Mouse (Mus musculus) ES-Bruce4 (cell line): ENCODE measurements around the gene Apon. TPM values are rescaled to one million over a fixed set of nuclear protein-coding genes. Genes with fewer than 3 reads are reported as not detected.

Source experiments
- H3K27ac ChIP-seq: 2 replicates; pipeline ENCODE4 v1.5.1; 2012; ENCODE audit warnings: low read length, inconsistent platforms; ENCODE audit not compliant: insufficient read depth
- H3K27me3 ChIP-seq: 2 replicates; pipeline ENCODE4 v1.6.1; 2012; ENCODE audit warnings: mild to moderate bottlenecking, low read length, inconsistent platforms; ENCODE audit not compliant: control insufficient read depth, poor library complexity, insufficient read depth, severe bottlenecking
- H3K36me3 ChIP-seq: 2 replicates; pipeline ENCODE4 v1.6.1; 2012; ENCODE audit warnings: inconsistent platforms, mild to moderate bottlenecking, low read length, moderate library complexity; ENCODE audit not compliant: control insufficient read depth, poor library complexity, insufficient read depth, severe bottlenecking
- H3K4me1 ChIP-seq: one replicate; pipeline ENCODE4 v1.8.1; 2011; ENCODE audit warnings: low read length; ENCODE audit not compliant: control insufficient read depth, insufficient read depth
- H3K4me3 ChIP-seq: 2 replicates; pipeline ENCODE4 v1.5.1; 2011; ENCODE audit warnings: low read depth, mild to moderate bottlenecking, low read length
- H3K9ac ChIP-seq: 2 replicates; pipeline ENCODE4 v1.6.1; 2012; ENCODE audit warnings: low read depth, mild to moderate bottlenecking, inconsistent platforms; ENCODE audit not compliant: poor library complexity, severe bottlenecking
- H3K9me3 ChIP-seq: replicated peaks from 2 replicates; pipeline ENCODE4 v1.6.1; 2012; ENCODE audit warnings: mild to moderate bottlenecking, low read length, inconsistent platforms; ENCODE audit not compliant: control insufficient read depth, poor library complexity, insufficient read depth, severe bottlenecking
- CTCF ChIP-seq: IDR thresholded peaks from one replicate; pipeline ENCODE4 v1.8.1; 2011; ENCODE audit warnings: low read depth, low read length
- EP300 ChIP-seq: IDR thresholded peaks from 2 replicates; pipeline ENCODE4 v1.6.1; 2011; ENCODE audit warnings: low read depth, low read length; ENCODE audit not compliant: insufficient read depth
- POLR2A ChIP-seq: IDR thresholded peaks from one replicate; pipeline ENCODE4 v1.8.1; 2011; ENCODE audit warnings: low read length; ENCODE audit not compliant: insufficient read depth
- polyA plus RNA-seq: library from polyadenylated mRNA; stranded (reverse); fragments of >200 nt; gene quantifications from 2 replicates; pipeline ENCODE4 v1.2.4, GENCODE M21; 2011; ENCODE audit warnings: low read depth; ENCODE audit not compliant: missing spikeins, insufficient read depth, insufficient read length

The Apon gene
- polyA plus RNA-seq, 1 experiment = 0.43 TPM

- Histone ChIP-seq H3K4me3 (peak overlapping the region; percentile 92), H3K36me3 (0 out of 2 replicates have a peak, but pooled peaks cover 3% of the 10 kb centered on the region), H3K27me3 (no peaks in the 10 kb centered on the region), H3K9ac (peak overlapping the region; percentile 90), H3K27ac (peak overlapping the region; percentile 87), H3K9me3 (no peaks in the 10 kb centered on the region), H3K4me1 (no peaks in the 10 kb centered on the region)
- TF ChIP-seq CTCF = no peak
Observed at GRCm38 (mm10) chr10:128302785-128303125, 48.9 kb downstream of the Apon start.

- no peaks in the 10 kb centered on the region for H3K9me3 ChIP-seq
- peak within 1 kb of the TSS; percentile 90 for H3K9ac ChIP-seq
- no peaks in the 10 kb centered on the region for H3K27me3 ChIP-seq
- H3K27ac ChIP-seq = peak within 1 kb of the TSS; percentile 87
- H3K4me1 ChIP-seq = no peaks in the 10 kb centered on the region
- TF ChIP-seq CTCF (no peak), POLR2A (peak; percentile 33), EP300 (no peak)
- peak within 1 kb of the TSS; percentile 92 for H3K4me3 ChIP-seq
- H3K36me3 ChIP-seq = peaks cover 4% of the 10 kb centered on the region; the same call in 1 of the 2 replicates
Observed at GRCm38 (mm10) chr10:128303126-128304021, 49.5 kb downstream of the Apon start, which contains the start of gene Pan2. Gene Pan2 (plus strand): TSS chr10:128303335.

Other genes with a start within 250 kb of the Apon start
- gene Hsd17b6, start 246.5 kb upstream of the Apon start, polyA plus RNA-seq = not detected in 2 replicates
- 69.7 and 78.2 TPM in 2 replicates for gene Prim1, start 238.9 kb upstream of the Apon start, polyA plus RNA-seq
- gene Naca, start 218.5 kb upstream of the Apon start, polyA plus RNA-seq = 1,269 and 1,335 TPM in 2 replicates
- gene Ptges3, start 195.1 kb upstream of the Apon start, polyA plus RNA-seq = 759 and 788 TPM in 2 replicates
- gene Atp5b, start 170.8 kb upstream of the Apon start, polyA plus RNA-seq = 1,323 and 1,329 TPM in 2 replicates
- gene Baz2a, start 162.5 kb upstream of the Apon start, polyA plus RNA-seq = 166 and 170 TPM in 2 replicates
- gene Rbms2, start 73.8 kb upstream of the Apon start, polyA plus RNA-seq = 133 and 137 TPM in 2 replicates
- gene Gls2, start 59.6 kb upstream of the Apon start, polyA plus RNA-seq = 24.3 and 30.9 TPM in 2 replicates
- 21.8 and 21.9 TPM in 2 replicates for gene Spryd4, start 42.3 kb upstream of the Apon start, polyA plus RNA-seq
- gene Mip, start 28.3 kb upstream of the Apon start, polyA plus RNA-seq = 0.37 and 0.62 TPM in 2 replicates
- 57.7 and 64.1 TPM in 2 replicates for gene Timeless, start 22.0 kb upstream of the Apon start, polyA plus RNA-seq
- gene Apof, start 14.6 kb downstream of the Apon start, polyA plus RNA-seq = not detected in 2 replicates
- 29.7 and 35.9 TPM in 2 replicates for gene Stat2, start 16.5 kb downstream of the Apon start, polyA plus RNA-seq
- gene Il23a, start 44.7 kb downstream of the Apon start, polyA plus RNA-seq = 4.7 and 5.7 TPM in 2 replicates
- gene Pan2, start 49.2 kb downstream of the Apon start, polyA plus RNA-seq = 40.5 and 40.8 TPM in 2 replicates
- gene Cnpy2, start 68.4 kb downstream of the Apon start, polyA plus RNA-seq = 62.9 and 68.4 TPM in 2 replicates
- 197 and 202 TPM in 2 replicates for gene Cs, start 83.6 kb downstream of the Apon start, polyA plus RNA-seq
- gene Coq10a, start 114.9 kb downstream of the Apon start, polyA plus RNA-seq = 18.7 and 20.2 TPM in 2 replicates
- 28.8 and 29.0 TPM in 2 replicates for gene Ankrd52, start 123.0 kb downstream of the Apon start, polyA plus RNA-seq
- gene Slc39a5, start 147.1 kb downstream of the Apon start, polyA plus RNA-seq = 0.31 TPM in 1 of 2 replicates, not detected in the other
- gene Nabp2, start 157.4 kb downstream of the Apon start, polyA plus RNA-seq = 79.3 and 82.9 TPM in 2 replicates
- gene Rnf41, start 157.6 kb downstream of the Apon start, polyA plus RNA-seq = 33.3 and 37.4 TPM in 2 replicates
- gene Smarcc2, start 205.2 kb downstream of the Apon start, polyA plus RNA-seq = 26.3 and 28.6 TPM in 2 replicates
- 642 and 680 TPM in 2 replicates for gene Myl6, start 240.0 kb downstream of the Apon start, polyA plus RNA-seq
- gene Myl6b, start 244.6 kb downstream of the Apon start, polyA plus RNA-seq = 9.0 and 12.8 TPM in 2 replicates